Mouse (Mus musculus) stomach, postnatal 0 days (tissue): ENCODE measurements around the gene 1110051M20Rik. TPM values are rescaled to one million over a fixed set of nuclear protein-coding genes. Genes with fewer than 3 reads are reported as not detected.

Experiments
- ATAC-seq: fragments of 200-750 bp; cut with Nextera tagmentation; 2 replicates; pipeline ENCODE4 v1.8.0; 2017; ENCODE audit not compliant: low FRiP score, low TSS enrichment
- DNase-seq: peaks from one replicate; pipeline ENCODE4 v3.0.0-alpha.2; 2016; ENCODE audit warnings: low spot score
- H3K27ac ChIP-seq: fragments of 300-500 bp; sonication (generic); replicated peaks from 2 replicates; pipeline ENCODE4 v1.5.1; 2014; ENCODE audit warnings: mild to moderate bottlenecking, control low read depth
- H3K27me3 ChIP-seq: fragments of 300-500 bp; sonication (generic); 2 replicates; pipeline ENCODE4 v1.6.1; 2014; ENCODE audit warnings: low read length; ENCODE audit not compliant: control insufficient read depth, insufficient read depth
- H3K36me3 ChIP-seq: fragments of 300-500 bp; sonication (generic); 2 replicates; pipeline ENCODE4 v1.6.1; 2014; ENCODE audit warnings: low read length, mixed read lengths; ENCODE audit not compliant: control insufficient read depth, insufficient read depth
- H3K4me1 ChIP-seq: fragments of 300-500 bp; sonication (generic); replicated peaks from 2 replicates; pipeline ENCODE4 v1.6.1; 2014; ENCODE audit warnings: antibody characterized with exemption; ENCODE audit not compliant: control insufficient read depth, insufficient read depth
- H3K4me2 ChIP-seq: fragments of 300-500 bp; sonication (generic); replicated peaks from 2 replicates; pipeline ENCODE4 v1.6.1; 2014; ENCODE audit warnings: low read depth, mild to moderate bottlenecking, control low read depth, moderate library complexity
- H3K4me3 ChIP-seq: fragments of 300-500 bp; sonication (generic); 2 replicates; pipeline ENCODE4 v1.5.1; 2014; ENCODE audit warnings: low read depth, low read length, control low read depth
- H3K9ac ChIP-seq: fragments of 300-500 bp; sonication (generic); 2 replicates; pipeline ENCODE4 v1.6.1; 2014; ENCODE audit warnings: mild to moderate bottlenecking, low read length, control low read depth, mixed read lengths
- H3K9me3 ChIP-seq: fragments of 300-500 bp; sonication (generic); 2 replicates; pipeline ENCODE4 v1.6.1; 2016; ENCODE audit warnings: low read length; ENCODE audit not compliant: control insufficient read depth
- CTCF ChIP-seq: IDR thresholded peaks from 2 replicates; pipeline ENCODE4 v1.5.1; 2016; ENCODE audit warnings: antibody characterized with exemption, low read depth, mild to moderate bottlenecking, moderate library complexity
- EP300 ChIP-seq: optimal IDR thresholded peaks from 2 replicates; pipeline ENCODE3; 2016; ENCODE audit warnings: antibody characterized with exemption
- WGBS: fragments of 180-500 bp; shearing (Covaris S2); extraction: QIAGEN DNeasy Blood & Tissue Kit; methylation state at CpG from one replicate; pipeline ENCODE4 v1.1.7; 2014; 5-methylcytosine and 5-hydroxymethylcytosine counted together
- polyA plus RNA-seq: library from polyadenylated mRNA; unstranded; fragments of >200 nt; fragmentation: Nextera tagmentation; extraction: Ambion mirVana; gene quantifications from 2 replicates; pipeline ENCODE4 v1.2.1, GENCODE M21; 2015

The 1110051M20Rik gene
- polyA plus RNA-seq, 1 experiment from 2014 or later = 20.3 TPM

- TF ChIP-seq CTCF = no peak
- no peak for TF ChIP-seq EP300
- Histone ChIP-seq H3K4me1 (peaks cover 4% of the 10 kb centered on the region; the same call in 1 of the 2 replicates), H3K27ac (no peak overlapping the region), H3K36me3 (no peaks in the 10 kb centered on the region), H3K4me2 (no peak overlapping the region), H3K4me3 (no peak overlapping the region), H3K9me3 (no peaks in the 10 kb centered on the region), H3K27me3 (no peaks in the 10 kb centered on the region), H3K9ac (no peak overlapping the region)
- WGBS = 84% methylated on average over 7 of the region's 7 CpGs
- no peak for DNase-seq
- ATAC-seq = no peak
Observed at GRCm38 (mm10) chr2:91460771-91461170, 16.3 kb upstream of the 1110051M20Rik start.

DNA sequence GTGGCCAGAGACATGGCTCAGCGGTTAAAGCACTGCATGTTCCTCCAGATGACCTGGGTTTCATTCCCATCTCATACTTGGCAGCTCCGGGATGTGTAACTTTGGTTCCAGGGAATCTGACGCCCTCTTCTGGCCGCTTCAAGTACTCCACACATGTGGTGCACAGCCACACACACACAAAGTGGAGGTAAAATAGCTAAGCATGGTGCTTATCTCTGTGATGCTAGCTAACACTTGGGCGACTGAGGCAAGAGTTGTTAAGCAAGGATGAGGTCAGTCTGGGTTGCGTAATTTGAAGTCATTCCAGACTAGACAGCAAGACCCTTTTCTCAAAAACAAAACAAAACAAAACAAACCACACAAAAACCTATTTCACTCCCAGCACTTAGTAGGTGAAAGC lies 15.6 kb upstream of the 1110051M20Rik start:
- Histone ChIP-seq H3K27me3 (no peaks in the 10 kb centered on the region), H3K27ac (no peak overlapping the region), H3K4me3 (no peak overlapping the region), H3K36me3 (no peaks in the 10 kb centered on the region), H3K4me2 (no peak overlapping the region), H3K4me1 (peaks cover 4% of the 10 kb centered on the region; the same call in 1 of the 2 replicates), H3K9me3 (no peaks in the 10 kb centered on the region), H3K9ac (no peak overlapping the region)
- TF ChIP-seq CTCF (peak; percentile 59), EP300 (no peak)
- DNase-seq (no peak), ATAC-seq (no peak)
- 93% methylated on average over 6 of the region's 6 CpGs for WGBS

- DNase-seq (no peak), ATAC-seq (peak; percentile 58; the same call in 1 of the 2 replicates)
- H3K36me3 ChIP-seq = no peaks in the 10 kb centered on the region
- TF ChIP-seq EP300 = no peak
- TF ChIP-seq CTCF = peak; percentile 60
- peak overlapping the region; percentile 92 for H3K27ac ChIP-seq
- H3K9ac ChIP-seq = peak overlapping the region; percentile 92
- peak overlapping the region; percentile 97 for H3K4me2 ChIP-seq
- H3K4me1 ChIP-seq = peaks cover 4% of the 10 kb centered on the region; the same call in 1 of the 2 replicates
- under 1% methylated on average over 32 of the region's 32 CpGs for WGBS
- no peaks in the 10 kb centered on the region for H3K9me3 ChIP-seq
- peak overlapping the region; percentile 80 for H3K4me3 ChIP-seq
- no peaks in the 10 kb centered on the region for H3K27me3 ChIP-seq
Observed at GRCm38 (mm10) chr2:91458673-91459391, 14.3 kb upstream of the 1110051M20Rik start.

DNA sequence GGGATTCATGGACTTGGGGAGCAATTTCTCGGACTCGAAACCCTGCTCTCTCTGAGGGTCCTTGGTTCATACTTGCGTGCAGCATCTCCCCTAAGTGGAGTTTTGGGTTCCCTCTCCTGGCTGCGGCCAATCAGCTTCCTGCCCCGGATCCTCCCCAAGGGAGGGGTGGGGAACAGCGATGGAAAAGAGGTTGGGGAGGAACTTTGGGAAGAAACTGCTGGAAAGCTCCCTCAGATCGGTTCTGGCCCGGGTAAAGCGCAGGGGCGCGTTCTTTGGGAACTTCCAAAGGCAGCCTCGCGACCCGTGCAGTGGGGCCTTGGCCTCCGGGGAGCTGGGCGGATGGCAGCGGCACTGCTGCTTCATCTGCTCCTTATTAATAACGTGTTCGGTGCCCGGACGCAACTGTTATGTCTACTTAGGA lies 13.8 kb upstream of the 1110051M20Rik start:
- Histone ChIP-seq H3K4me3 (peak overlapping the region; percentile 80), H3K27ac (peak overlapping the region; percentile 92), H3K4me2 (peak overlapping the region; percentile 97), H3K36me3 (no peaks in the 10 kb centered on the region), H3K27me3 (no peaks in the 10 kb centered on the region), H3K9me3 (no peaks in the 10 kb centered on the region), H3K4me1 (peaks cover 4% of the 10 kb centered on the region; the same call in 1 of the 2 replicates), H3K9ac (peak overlapping the region; percentile 92)
- ATAC-seq (0 out of 2 replicates have a peak, but pooled peaks have one; percentile 14), DNase-seq (peak; percentile 51)
- 0% methylated on average over 21 of the region's 21 CpGs for WGBS
- TF ChIP-seq CTCF = no peak; the same call in 1 of the 2 replicates
- TF ChIP-seq EP300 = no peak

DNA sequence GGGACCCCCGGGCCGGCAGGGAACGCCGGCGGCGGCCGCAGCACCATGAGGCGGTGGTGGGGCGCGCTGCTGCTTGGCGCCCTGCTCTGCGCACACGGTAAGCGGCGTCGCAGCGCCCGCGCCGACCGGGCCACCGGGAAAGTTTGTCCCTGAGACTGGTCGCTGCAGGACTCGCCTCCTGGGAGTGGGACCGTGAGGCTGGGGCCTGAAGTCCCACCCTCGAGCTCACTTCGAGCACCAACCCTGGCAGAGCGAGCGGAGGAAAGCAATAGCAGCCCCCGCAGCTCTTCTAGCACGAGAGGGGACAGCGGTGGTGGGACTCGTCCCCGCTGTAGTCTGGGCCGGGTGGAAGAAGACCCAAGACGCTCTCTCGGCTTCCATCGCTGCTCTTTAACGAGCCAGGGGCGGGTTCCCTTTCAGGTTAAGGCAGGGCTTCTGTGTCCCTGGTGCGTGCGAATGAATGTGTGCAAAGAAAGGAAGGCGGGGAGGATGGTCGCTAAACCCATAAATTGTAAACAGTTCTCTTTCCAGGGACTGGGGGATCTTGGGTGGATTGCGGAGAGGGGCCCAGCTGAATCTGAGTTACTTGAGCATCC lies 13.2 kb upstream of the 1110051M20Rik start:
- Histone ChIP-seq H3K27me3 (no peaks in the 10 kb centered on the region), H3K9me3 (no peaks in the 10 kb centered on the region), H3K4me1 (peaks cover 4% of the 10 kb centered on the region; the same call in 1 of the 2 replicates), H3K36me3 (no peaks in the 10 kb centered on the region), H3K4me3 (peak overlapping the region; percentile 80), H3K27ac (peak overlapping the region; percentile 92), H3K4me2 (peak overlapping the region; percentile 97), H3K9ac (peak overlapping the region; percentile 92)
- peak; percentile 46 for DNase-seq
- WGBS = under 1% methylated on average over 45 of the region's 45 CpGs
- no peak for TF ChIP-seq CTCF
- no peak for TF ChIP-seq EP300
- peak; percentile 57; the same call in 1 of the 2 replicates for ATAC-seq

- H3K4me3 ChIP-seq = peak within 1 kb of the TSS; percentile 80
- no peaks in the 10 kb centered on the region for H3K27me3 ChIP-seq
- DNase-seq (peak; percentile 71), ATAC-seq (peak; percentile 56; the same call in 1 of the 2 replicates)
- H3K27ac ChIP-seq = peak within 1 kb of the TSS; percentile 92
- no peaks in the 10 kb centered on the region for H3K36me3 ChIP-seq
- under 1% methylated on average over 30 of the region's 36 CpGs for WGBS
- no peaks in the 10 kb centered on the region for H3K9me3 ChIP-seq
- H3K9ac ChIP-seq = peak within 1 kb of the TSS; percentile 92
- H3K4me2 ChIP-seq = peak within 1 kb of the TSS; percentile 97
- H3K4me1 ChIP-seq = peaks cover 2% of the 10 kb centered on the region; the same call in 1 of the 2 replicates
- TF ChIP-seq EP300 (no peak), CTCF (no peak; the same call in 1 of the 2 replicates)
Observed at GRCm38 (mm10) chr2:91457259-91457655, 12.8 kb upstream of the 1110051M20Rik start, which contains the start of gene Lrp4. Lrp4 (plus strand) TSS chr2:91457511.
